Mouse (Mus musculus) forebrain, embryonic 11.5 days (tissue): ENCODE measurements at regions not wholly inside any gene's neighbourhood (a gene's known extent, or its start where the extent isn't known, plus 50 kb on each side); places are given as distances from the start of the nearest gene placed in this dataset.

Experiments
- ATAC-seq: fragments of 200-750 bp; cut with Nextera tagmentation; replicated peaks from 2 replicates; pipeline ENCODE4 v1.8.0; 2017; ENCODE audit warnings: moderate TSS enrichment; ENCODE audit not compliant: low FRiP score
- DNase-seq: peaks from one replicate; pipeline ENCODE4 v3.0.0-alpha.2; 2017; ENCODE audit warnings: low spot score
- H3K27ac ChIP-seq: fragments of 300-500 bp; sonication (generic); 2 replicates; pipeline ENCODE4 v1.5.1; 2014; ENCODE audit warnings: low read depth, low read length
- H3K27me3 ChIP-seq: fragments of 300-500 bp; sonication (generic); 2 replicates; pipeline ENCODE4 v1.6.1; 2014; ENCODE audit warnings: mild to moderate bottlenecking, low read length, mixed read lengths; ENCODE audit not compliant: control insufficient read depth, insufficient read depth
- H3K36me3 ChIP-seq: fragments of 300-500 bp; sonication (generic); 2 replicates; pipeline ENCODE4 v1.6.1; 2014; ENCODE audit warnings: mild to moderate bottlenecking, low read length, moderate library complexity, mixed read lengths; ENCODE audit not compliant: control insufficient read depth, insufficient read depth
- H3K4me1 ChIP-seq: fragments of 300-500 bp; sonication (generic); replicated peaks from 2 replicates; pipeline ENCODE4 v1.6.1; 2014; ENCODE audit warnings: low read length, mixed read lengths; ENCODE audit not compliant: control insufficient read depth, insufficient read depth
- H3K4me2 ChIP-seq: fragments of 300-500 bp; sonication (generic); 2 replicates; pipeline ENCODE4 v1.6.1; 2014; ENCODE audit warnings: low read depth, mild to moderate bottlenecking, low read length, moderate library complexity, mixed read lengths; ENCODE audit not compliant: severe bottlenecking
- H3K4me3 ChIP-seq: fragments of 300-500 bp; sonication (generic); 2 replicates; pipeline ENCODE4 v1.5.1; 2014; ENCODE audit warnings: low read depth, low read length
- H3K9ac ChIP-seq: fragments of 300-500 bp; sonication (generic); 2 replicates; pipeline ENCODE4 v1.6.1; 2014; ENCODE audit warnings: low read length
- H3K9me3 ChIP-seq: fragments of 300-500 bp; sonication (generic); 2 replicates; pipeline ENCODE4 v1.6.1; 2016; ENCODE audit warnings: low read length, mixed read lengths; ENCODE audit not compliant: control insufficient read depth
- WGBS: fragments of 180-500 bp; shearing (Covaris S2); extraction: QIAGEN DNeasy Blood & Tissue Kit; methylation state at CpG from one replicate; pipeline ENCODE4 v1.1.7; 2014; 5-methylcytosine and 5-hydroxymethylcytosine counted together

DNA sequence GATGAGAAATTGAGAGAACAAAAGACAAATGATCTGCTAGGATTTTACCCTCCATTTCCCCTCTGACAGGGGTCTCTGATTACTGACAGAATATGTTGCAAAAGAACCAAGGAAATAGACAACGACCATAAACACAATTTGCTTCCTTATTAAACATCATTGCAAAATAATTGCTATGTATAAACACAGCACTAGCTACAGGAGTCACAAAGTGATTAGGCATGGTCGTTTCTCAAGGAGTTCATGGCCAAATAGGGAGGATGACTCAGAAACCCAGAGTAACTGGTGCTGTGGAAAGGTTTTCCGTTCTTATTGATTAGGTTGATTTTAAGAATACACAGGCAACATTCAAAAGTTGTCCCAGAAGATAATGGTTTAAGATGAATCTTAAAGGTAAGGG, 180.4 kb downstream of the Gm12728 start:
- Histone ChIP-seq H3K9ac (no peak overlapping the region), H3K36me3 (no peaks in the 10 kb centered on the region), H3K4me2 (no peak overlapping the region), H3K4me3 (no peak overlapping the region), H3K27ac (no peak overlapping the region), H3K4me1 (no peaks in the 10 kb centered on the region), H3K27me3 (no peaks in the 10 kb centered on the region), H3K9me3 (no peaks in the 10 kb centered on the region)
- no peak for ATAC-seq
- 77% methylated on average over 3 of the region's 3 CpGs for WGBS
- DNase-seq: no peak

DNA sequence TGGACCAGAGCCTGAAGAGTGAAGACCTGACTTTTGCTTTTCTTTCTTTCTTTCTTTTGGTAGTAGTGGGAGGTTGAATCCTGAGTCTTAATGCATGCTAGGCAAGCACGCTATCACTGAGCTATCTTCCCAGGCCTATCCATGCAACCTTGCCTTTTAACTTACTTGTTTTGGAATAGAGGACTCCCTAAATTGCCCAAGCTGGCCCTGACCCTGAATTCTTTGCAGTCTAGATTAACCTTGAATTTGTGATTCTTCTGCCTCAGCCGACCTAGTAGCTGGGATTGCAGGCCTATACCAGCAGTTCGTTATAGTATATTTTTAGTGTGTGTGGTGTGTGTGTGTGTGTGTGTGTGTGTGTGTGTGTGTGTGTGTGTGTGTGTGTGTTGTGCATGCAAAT, 183.1 kb downstream of the Gm12728 start:
- WGBS: 81% methylated on average over 3 of the region's 3 CpGs
- DNase-seq: no peak
- Histone ChIP-seq H3K4me1 (no peaks in the 10 kb centered on the region), H3K9me3 (no peaks in the 10 kb centered on the region), H3K9ac (no peak overlapping the region), H3K4me3 (no peak overlapping the region), H3K27ac (no peak overlapping the region), H3K27me3 (no peaks in the 10 kb centered on the region), H3K36me3 (no peaks in the 10 kb centered on the region), H3K4me2 (no peak overlapping the region)
- ATAC-seq: no peak

DNA sequence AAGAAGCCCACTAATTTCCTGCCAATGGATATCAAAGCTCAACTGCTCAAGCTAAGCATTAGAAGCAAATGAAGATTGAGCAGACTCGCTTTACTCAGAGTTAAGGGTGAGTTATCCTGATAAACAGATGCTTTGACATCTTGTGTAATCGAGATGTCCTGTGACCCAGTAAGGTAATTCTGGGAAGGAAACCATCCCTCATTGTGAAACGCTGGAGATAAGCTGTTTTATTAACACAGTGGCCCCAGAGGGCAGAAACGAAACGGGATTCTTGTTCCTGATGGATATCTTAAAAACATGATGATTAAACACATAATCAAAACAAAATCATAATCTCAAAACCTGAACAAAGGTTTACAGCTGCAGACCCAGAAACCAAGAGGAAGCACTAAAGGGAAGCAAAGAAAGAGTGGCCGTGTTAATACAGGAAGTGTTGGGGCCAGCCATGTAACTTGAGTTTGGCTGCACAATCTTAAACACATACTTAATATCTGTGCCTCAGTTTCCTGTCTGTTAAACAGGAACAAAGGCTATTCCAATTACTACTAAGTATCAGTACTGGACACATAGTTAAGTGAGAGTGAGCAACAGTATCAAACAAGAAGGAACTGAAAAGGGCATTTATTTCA, 184.2 kb downstream of the Gm12728 start:
- no peaks in the 10 kb centered on the region for H3K4me1 ChIP-seq
- no peak overlapping the region for H3K9ac ChIP-seq
- H3K4me2 ChIP-seq: no peak overlapping the region
- WGBS: 82% methylated on average over 6 of the region's 6 CpGs
- ATAC-seq (no peak), DNase-seq (no peak)
- no peaks in the 10 kb centered on the region for H3K9me3 ChIP-seq
- H3K4me3 ChIP-seq: no peak overlapping the region
- no peak overlapping the region for H3K27ac ChIP-seq
- no peaks in the 10 kb centered on the region for H3K36me3 ChIP-seq
- no peaks in the 10 kb centered on the region for H3K27me3 ChIP-seq

DNA sequence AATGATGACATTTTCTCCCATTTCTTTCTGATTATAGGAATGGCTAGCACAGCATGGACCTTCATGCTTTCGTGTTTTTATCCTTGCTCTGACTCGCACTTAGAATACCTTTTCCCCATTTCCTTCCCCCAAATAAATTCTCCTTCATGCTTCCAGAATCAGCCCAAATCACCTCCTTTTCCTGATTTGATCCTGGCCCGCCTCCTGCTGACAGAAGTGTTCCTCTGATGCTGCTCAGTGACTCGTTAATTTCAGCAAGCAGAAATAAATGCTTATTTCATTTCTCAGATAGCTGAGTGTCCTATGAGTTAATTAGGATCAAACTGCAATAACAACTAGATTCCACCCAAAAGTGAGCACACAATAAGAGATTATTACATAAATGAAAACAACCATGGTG, 185.3 kb downstream of the Gm12728 start:
- H3K4me1 ChIP-seq: no peaks in the 10 kb centered on the region
- no peak for ATAC-seq
- H3K36me3 ChIP-seq: no peaks in the 10 kb centered on the region
- H3K27me3 ChIP-seq: no peaks in the 10 kb centered on the region
- no peak overlapping the region for H3K9ac ChIP-seq
- H3K9me3 ChIP-seq: no peaks in the 10 kb centered on the region
- no peak overlapping the region for H3K4me2 ChIP-seq
- no peak for DNase-seq
- H3K4me3 ChIP-seq: no peak overlapping the region
- 71% methylated on average over 4 of the region's 4 CpGs for WGBS
- H3K27ac ChIP-seq: no peak overlapping the region

DNA sequence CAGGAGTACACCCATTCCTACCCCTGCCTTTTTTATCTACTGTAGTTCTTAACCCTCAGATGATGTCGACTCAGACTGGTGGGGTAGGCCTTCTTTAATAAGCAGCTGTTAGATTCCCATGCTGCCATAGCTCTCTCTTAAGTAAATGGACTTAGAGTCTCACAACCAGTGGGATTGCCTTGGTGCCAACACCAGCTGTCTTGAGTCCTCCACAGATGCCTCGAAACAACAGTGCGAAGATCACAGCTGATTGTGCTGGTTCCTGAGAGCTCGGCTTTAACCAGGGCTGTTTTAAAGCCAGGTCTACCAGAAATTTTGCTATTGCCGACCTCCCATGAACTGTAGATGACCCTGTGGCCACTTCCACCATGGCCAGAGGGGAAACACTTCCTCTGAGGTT, 189.4 kb downstream of the Gm12728 start:
- H3K4me1 ChIP-seq: no peaks in the 10 kb centered on the region
- no peak overlapping the region for H3K27ac ChIP-seq
- no peaks in the 10 kb centered on the region for H3K36me3 ChIP-seq
- H3K9ac ChIP-seq: no peak overlapping the region
- no peak overlapping the region for H3K4me2 ChIP-seq
- no peaks in the 10 kb centered on the region for H3K9me3 ChIP-seq
- H3K27me3 ChIP-seq: no peaks in the 10 kb centered on the region
- ATAC-seq (no peak), DNase-seq (no peak)
- no peak overlapping the region for H3K4me3 ChIP-seq
- WGBS: 88% methylated on average over 5 of the region's 5 CpGs

DNA sequence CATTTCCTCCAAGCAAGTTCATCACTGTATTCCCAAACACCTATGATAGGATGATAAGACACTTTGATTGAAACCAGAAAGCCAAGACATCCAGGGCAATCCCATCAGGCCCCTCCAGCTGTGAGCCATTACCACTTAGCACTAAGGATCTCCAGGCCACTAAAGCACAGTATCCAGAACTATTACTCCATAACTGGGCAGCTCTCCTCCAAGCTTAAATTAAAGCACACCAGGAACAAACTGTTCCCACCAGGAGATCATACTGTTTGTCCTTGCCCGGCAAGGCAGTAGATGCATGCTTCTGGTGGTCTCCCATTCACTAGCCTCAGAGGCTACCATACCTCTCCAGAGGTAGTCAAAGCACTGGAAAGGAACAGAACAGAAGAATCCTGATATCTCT, 193.3 kb downstream of the Gm12728 start:
- Histone ChIP-seq H3K4me2 (no peak overlapping the region), H3K9me3 (no peaks in the 10 kb centered on the region), H3K9ac (no peak overlapping the region), H3K4me3 (no peak overlapping the region), H3K4me1 (no peaks in the 10 kb centered on the region), H3K27ac (no peak overlapping the region), H3K36me3 (no peaks in the 10 kb centered on the region), H3K27me3 (no peaks in the 10 kb centered on the region)
- ATAC-seq (no peak), DNase-seq (no peak)
- WGBS: 71% methylated on average over 1 of the region's 1 CpGs

DNA sequence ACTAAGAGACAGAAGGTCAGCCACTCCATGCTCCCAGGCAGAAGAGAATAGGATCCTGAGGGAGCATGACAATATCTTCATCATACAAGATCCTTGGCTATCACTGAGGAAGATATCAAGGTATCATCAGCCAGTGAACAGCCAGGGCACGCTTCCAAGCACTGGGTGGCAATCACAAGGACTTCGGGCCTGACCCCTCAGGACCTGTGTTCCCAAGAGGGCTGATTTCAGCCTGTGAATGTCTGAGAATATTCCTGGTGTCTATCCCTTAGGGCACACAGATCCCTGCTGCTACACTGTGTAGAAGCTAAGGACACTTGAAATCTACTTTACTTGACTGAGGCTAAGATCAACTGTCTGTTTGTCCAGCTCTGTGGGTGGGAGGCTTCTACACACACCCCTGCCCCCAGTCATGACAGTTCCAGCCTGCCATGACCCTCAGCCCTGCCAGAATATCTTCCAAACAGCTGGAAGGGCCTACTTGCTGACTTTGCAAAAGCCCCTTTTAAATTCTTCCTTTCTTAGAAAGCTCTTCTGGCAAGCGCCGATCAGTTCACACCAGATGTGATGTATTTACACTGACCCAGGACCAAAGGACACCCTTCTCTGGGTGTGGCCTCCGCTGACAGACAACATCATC, 198.4 kb downstream of the Gm12728 start:
- Histone ChIP-seq H3K36me3 (no peaks in the 10 kb centered on the region), H3K9ac (no peak overlapping the region), H3K27ac (no peak overlapping the region), H3K4me1 (no peaks in the 10 kb centered on the region), H3K9me3 (no peaks in the 10 kb centered on the region), H3K4me3 (no peak overlapping the region), H3K27me3 (no peaks in the 10 kb centered on the region), H3K4me2 (no peak overlapping the region)
- 87% methylated on average over 5 of the region's 5 CpGs for WGBS
- ATAC-seq (no peak), DNase-seq (peak; percentile 22)

DNA sequence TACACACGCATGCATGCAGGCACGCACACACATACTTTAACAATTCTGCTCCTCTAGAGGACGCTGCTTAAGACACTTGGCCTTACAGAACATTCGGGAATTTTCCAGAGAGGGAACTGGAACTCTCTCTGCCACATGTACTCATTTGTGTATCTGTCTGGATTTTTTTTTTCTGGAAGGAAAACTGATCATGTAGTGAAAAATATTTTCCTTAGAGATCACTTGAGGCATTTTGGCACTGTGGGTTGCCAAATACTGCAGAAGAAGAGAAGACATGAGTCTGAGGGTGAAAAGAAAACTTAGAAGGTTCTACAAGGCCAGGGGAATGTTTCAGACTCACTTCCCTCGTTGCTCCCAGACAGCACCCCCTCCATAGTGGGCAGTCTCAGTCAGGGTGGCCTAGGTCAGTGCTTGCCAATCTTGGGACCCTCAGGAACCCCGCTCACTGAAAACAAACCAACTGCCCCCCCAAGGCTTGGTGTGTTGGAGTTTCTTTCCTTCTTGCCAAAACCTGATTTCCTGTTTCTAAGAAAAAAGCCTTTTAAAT, 203.0 kb downstream of the Gm12728 start:
- H3K9ac ChIP-seq: no peak overlapping the region
- H3K9me3 ChIP-seq: no peaks in the 10 kb centered on the region
- H3K4me2 ChIP-seq: no peak overlapping the region
- no peaks in the 10 kb centered on the region for H3K36me3 ChIP-seq
- no peak for ATAC-seq
- no peaks in the 10 kb centered on the region for H3K27me3 ChIP-seq
- no peak overlapping the region for H3K27ac ChIP-seq
- no peaks in the 10 kb centered on the region for H3K4me1 ChIP-seq
- DNase-seq: no peak
- WGBS: 83% methylated on average over 6 of the region's 6 CpGs
- no peak overlapping the region for H3K4me3 ChIP-seq

DNA sequence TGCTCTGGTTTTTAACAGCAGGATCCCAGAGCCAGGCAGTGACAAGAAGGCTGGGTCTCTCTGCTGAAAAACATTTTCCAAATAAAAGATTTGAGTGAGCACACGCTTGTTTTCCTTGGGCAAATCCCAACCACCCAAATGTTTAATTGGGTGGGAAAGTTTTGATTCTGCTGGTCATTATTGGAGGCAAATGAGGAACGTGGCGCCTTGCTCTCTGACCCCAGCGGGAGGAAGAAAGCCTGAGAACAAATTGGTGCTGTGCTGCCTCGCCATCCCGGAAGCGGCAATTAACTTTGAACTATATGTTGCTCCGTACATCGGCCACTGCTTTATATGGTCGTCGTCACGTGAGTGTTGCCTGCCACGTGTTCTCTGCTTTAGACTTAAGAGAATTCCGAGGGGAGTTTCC, 204.7 kb downstream of the Gm12728 start:
- no peak for ATAC-seq
- no peak overlapping the region for H3K4me2 ChIP-seq
- no peak for DNase-seq

More for the DNA sequence above, 204.7 kb downstream of the Gm12728 start:
- 81% methylated on average over 14 of the region's 14 CpGs for WGBS
- Histone ChIP-seq H3K4me3 (no peak overlapping the region), H3K27me3 (no peaks in the 10 kb centered on the region), H3K9ac (no peak overlapping the region), H3K27ac (no peak overlapping the region), H3K36me3 (no peaks in the 10 kb centered on the region), H3K4me1 (no peaks in the 10 kb centered on the region), H3K9me3 (no peaks in the 10 kb centered on the region)
